Mouse (Mus musculus): ENCODE results near the gene Armc6.
"Not testable (repeated sequence)": the region's sequence is repeated elsewhere in the genome, so short reads cannot be mapped to it uniquely, and the experiment has no call there.

Gene Armc6

GRCm38 (mm10) chr8:70230837-70231236 lies 3.4 kb downstream of the Armc6 start:
- DNase-seq (ENCODE audit: low spot score), result no peak

GRCm38 (mm10) chr8:70227997-70228396 lies 6.3 kb downstream of the Armc6 start:
- no peak for DNase-seq (ENCODE audit: low spot score)

DNA sequence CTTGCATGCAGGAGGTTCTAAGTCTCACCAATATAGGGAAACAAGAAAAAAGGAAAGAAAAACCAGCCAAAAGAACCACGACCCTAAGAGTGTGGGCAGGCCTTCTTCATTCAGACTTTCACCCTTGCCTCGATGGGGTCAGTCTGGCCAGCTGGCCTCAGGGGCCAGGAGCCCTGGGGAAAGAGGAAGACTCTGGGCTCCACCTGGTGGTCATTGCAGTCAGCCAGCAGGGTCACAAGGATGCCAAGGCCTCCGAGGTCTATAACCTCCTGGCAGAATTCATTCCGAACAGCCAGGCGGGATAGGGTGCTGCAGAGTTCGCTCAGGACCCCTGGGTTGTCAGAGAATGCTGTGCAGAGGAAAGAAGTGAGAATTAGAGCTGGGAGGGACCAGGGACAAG lies 10.9 kb downstream of the Armc6 start:
- DNase-seq (ENCODE audit: low spot score), result no peak

DNA sequence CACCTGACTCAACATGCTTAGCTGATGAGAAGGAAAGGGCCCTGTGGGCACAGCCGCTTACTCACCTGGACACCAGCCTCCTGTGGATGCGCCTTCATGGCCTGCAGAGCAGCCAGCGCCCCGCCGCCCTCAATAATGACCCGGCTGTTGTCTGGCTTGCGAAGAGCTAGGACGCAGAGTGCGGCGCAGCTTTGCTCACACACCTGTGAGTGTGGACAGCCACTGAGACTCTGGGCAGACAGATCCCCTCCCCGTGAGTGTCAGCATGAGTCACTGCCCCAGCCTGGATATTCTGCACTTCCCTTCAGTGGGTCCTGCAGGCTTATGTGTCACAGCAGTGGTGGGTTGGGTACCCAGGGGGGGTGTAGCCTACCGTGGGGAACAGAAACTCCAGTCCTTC lies 12.2 kb downstream of the Armc6 start:
- DNase-seq (ENCODE audit: low spot score), result no peak

GRCm38 (mm10) chr8:70220911-70221310 lies 13.4 kb downstream of the Armc6 start:
- DNase-seq (ENCODE audit: low spot score), result no peak

DNA sequence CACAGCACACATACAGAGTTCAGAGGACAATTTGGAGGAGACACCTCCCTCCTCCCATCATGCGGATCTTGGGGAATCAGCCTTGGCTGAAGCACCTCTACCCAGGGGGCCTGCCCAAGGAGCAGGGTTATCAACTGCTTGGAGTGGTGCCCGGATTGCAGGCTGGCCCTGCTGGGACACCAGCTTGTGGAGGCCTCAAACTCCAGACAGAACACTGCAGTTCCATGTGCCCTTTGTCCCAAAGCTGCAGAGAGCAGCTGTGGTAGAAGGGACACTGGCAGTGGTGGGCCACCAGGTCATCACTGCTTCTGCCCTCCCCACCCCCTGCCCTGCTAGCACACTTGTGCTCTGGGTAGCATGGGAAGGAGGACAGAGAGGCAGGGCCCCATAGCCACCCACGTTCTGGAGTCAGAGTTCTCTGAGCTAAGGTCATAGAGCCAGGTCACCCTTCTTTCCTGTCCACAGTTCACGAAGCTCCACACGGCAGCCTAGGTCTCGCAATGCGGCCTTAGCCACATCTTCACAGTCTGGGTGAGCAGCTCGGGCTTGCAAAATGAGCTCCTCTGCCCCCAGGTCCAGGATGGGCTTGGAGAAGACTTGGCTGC lies 13.9 kb downstream of the Armc6 start:
- DNase-seq (ENCODE audit: low spot score), result no peak

GRCm38 (mm10) chr8:70219107-70219684 lies 15.1 kb downstream of the Armc6 start:
- DNase-seq (ENCODE audit: low spot score), result no peak

DNA sequence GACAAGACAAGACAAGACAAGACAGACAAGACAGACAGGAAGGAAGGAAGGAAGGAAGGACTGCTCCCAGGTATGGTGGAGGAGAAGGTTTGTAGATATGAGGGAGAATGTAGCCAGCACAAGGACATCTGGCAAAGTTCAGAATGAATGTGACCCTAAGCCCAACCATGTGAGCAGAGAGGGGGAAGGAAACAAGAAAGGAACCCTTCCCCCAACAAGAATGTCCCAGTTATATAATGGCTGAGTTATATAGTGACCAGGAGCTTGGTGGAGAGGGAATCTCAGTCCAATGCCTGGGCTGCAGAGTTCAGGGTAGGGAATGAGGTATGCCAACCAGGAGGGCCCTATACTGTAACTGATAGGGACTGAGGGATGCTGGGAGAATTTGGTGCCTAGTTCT lies 16.8 kb downstream of the Armc6 start:
- DNase-seq (ENCODE audit: low spot score), result no peak

DNA sequence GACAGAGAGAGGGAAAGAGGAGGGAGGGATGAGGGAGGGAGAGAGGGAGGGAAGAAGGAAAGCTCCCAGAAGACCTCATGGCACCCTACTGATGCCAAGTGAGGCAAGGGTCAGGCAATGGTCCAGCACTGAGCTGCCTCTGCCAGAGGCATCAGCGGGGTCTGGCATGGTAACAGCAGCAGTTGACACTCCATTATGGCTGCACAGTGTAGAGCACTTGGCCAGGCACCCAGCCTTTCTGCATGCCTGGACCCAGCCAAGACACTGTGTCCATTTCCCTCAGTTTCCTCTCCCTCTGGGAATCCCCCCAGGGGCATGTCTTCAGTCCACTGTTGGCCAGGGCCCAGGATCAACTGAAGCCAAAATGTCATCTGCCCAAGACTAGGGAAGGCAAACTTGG lies 17.7 kb downstream of the Armc6 start:
- no peak for DNase-seq (ENCODE audit: low spot score)

DNA sequence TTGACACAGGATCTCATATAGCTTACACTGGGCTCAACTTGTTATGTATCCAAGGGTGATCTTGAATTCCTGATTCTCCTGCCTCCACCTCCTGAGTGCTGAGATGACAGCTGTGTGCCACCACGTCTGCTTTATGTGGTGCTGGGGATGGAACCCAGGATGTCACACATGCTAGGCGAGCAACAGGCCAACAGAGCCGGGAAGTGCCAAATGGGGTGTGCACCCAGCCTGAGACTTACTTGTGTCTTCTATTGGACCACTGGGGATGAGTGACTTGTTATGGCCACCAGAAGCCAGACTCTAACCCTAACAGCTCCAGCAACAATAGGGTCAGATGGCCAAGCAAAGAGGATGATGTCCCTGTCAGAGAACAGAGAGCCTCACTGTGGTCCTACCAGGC lies 18.1 kb downstream of the Armc6 start:
- DNase-seq (ENCODE audit: low spot score), result not testable (repeated sequence)

GRCm38 (mm10) chr8:70215092-70215491 lies 19.2 kb downstream of the Armc6 start:
- DNase-seq (ENCODE audit: low spot score), result no peak

DNA sequence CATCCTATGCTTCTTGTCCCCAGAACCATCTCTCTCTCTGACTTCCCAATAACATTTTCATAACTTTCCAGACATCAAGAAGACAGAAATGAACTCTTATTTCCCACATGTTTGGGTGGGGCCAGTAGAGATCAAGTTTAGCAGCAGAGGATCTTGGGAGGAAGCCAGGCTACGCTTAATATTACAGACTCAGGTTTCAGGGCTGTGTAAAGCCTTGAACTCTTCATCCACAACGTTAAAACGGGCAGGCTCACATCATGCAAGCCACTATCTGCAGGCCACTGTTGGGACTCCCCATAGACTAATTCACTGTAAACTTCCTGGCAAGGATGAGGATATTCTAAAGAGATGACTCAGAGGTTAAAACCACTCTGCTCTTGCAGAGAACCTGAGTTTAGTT lies 19.9 kb downstream of the Armc6 start:
- no peak for DNase-seq (ENCODE audit: low spot score)

DNA sequence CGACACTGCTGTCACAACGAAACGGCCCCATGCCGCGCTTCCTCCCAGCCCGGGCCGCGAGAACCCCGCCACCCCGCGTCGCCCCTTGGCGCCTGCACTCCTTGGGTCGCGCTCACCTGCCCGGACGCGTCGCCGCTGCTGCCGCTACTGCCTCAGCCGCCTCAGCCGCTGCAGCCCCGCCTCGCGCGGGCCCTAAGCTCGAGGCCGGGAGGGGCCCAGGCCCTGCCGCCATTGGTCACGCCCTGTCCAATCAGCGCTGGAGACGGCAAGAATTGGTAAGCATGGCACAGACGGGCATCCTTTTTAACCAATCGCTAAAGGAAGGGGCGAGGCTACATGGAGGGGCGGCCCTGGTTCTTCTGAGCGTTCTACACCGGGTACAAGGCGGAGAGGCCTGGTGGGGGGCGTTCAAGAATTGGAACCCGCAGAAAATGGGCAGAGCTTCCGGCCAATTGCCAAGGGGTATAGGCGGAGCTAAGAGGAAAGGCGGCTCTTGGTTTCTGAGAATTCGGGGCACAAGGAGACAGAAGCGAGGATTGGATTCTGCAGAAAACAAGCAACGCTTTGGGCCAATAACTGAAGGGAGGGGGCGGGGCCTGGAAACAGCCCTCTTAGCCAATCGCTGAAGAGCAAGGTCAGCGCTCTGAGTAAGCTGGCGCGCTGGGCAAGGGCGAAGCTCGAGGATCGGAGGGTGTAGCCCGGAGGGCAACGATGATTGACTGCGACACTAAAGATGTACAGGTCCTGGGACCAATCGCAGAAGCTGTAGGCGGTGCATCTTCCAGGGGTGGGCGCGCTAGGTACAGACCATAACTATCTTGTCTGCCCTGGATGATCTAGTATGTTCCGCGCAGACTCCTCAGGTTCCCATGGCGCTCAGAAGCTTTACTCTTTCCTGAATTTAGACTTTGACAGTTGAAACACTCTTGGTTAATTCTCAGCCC lies 21.9 kb downstream of the Armc6 start, which contains the start of gene Slc25a42:
Gene Slc25a42, minus strand, starts transcription at position 194 of the 944 bp plus-strand sequence.
- DNase-seq (ENCODE audit: low spot score), result peak; percentile 99

DNA sequence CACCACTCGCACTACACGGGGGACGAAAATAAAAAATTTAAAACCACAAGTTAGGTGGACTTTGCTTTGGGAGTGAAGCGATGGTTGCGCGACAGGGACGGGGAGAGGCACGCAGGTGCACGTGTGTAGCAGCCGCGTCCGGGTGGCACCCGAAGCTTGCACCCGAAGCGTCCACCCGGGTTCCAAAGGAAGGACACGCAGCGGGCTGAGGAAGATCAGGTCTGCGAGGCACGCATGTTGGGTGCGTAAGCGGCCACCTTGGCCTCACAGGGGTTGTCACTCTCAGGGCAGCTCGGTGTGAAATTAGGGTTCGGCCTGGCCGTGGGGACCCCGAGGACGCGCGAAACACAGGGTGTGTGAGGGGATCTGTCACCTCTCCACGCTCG lies 22.5 kb downstream of the Armc6 start:
- DNase-seq (ENCODE audit: low spot score), result peak; percentile 44

GRCm38 (mm10) chr8:70211275-70211674 lies 23.0 kb downstream of the Armc6 start:
- DNase-seq (ENCODE audit: low spot score), result no peak

DNA sequence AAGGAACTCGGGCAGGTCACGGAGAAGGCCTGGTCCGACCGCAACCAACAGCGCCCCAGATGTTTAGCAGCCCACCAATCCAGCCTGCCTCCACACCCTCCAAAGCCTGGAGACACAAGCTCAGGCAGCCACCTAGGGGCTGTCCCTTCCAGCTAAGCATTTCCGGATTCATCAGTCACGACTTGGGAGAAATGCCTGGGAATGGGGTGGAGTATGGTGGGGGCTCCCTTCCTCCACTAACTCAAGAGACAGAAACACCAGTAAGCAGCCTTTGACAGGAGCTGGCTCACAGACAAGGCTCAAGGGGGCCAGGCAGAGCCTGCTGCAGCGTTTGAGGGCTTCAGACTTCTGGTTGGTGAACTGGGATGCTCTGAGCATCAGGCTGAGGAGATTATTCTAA lies 23.7 kb downstream of the Armc6 start:
- DNase-seq (ENCODE audit: low spot score), result no peak

DNA sequence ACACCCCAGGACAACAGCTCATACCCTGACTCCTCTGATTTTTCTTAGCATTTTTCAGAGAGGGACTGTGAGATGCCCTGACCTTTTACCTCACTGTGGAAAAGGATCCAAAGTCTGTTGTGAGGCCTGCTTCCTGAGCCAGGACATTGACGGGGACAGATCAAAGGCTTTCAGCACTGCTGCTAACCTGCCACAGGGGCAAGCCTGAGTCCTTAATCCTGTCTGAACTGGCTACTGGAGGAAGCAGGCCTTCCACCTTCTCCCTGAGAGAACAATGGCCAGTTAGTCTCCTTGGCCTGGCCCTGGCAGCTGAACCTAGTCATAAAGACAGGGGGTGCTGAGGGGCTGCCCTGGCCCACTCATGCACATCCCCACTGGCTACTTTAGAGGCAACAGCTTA lies 26.1 kb downstream of the Armc6 start:
- no peak for DNase-seq (ENCODE audit: low spot score)

GRCm38 (mm10) chr8:70204757-70205156 lies 29.5 kb downstream of the Armc6 start:
- no peak for DNase-seq (ENCODE audit: low spot score)

DNA sequence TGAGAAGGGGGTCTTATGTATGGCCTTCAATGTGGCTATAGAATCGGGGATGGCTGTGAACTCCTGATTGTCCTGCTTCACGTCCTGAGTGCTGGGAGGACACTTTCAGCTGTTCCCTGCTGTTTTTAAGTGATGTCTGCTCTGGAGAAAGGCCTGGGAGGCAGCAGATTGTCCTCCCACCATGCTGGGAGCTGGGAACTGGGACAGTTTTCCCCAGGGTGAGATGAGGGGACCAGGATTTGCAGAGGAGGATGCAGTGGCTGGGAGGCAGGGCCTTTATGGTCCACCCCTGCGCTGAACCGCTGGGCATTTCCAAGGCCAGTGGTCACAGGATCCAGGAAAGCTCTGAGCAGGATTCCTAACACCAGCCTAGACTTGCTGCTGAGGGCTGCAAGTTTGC lies 31.2 kb downstream of the Armc6 start:
- DNase-seq (ENCODE audit: low spot score), result no peak

GRCm38 (mm10) chr8:70201417-70201816 lies 32.8 kb downstream of the Armc6 start:
- peak; percentile 82 for DNase-seq (ENCODE audit: low spot score)

GRCm38 (mm10) chr8:70200098-70200681 lies 34.1 kb downstream of the Armc6 start:
- peak; percentile 57 for DNase-seq (ENCODE audit: low spot score)

- no peak for DNase-seq (ENCODE audit: low spot score)
Observed at GRCm38 (mm10) chr8:70197603-70198002, 36.7 kb downstream of the Armc6 start.

GRCm38 (mm10) chr8:70195762-70196161 lies 38.5 kb downstream of the Armc6 start:
- DNase-seq (ENCODE audit: low spot score), result no peak

All from c-Kit-positive CD71-positive TER-119-positive erythroid progenitor cells, embryonic 14.5 days (primary cell).